In genomic region chr15:12794311-12794710, GRCm38 (mm10) we compare ENCODE assay signal across 27 mouse cellular contexts. TPM values are rescaled to one million over a fixed set of nuclear protein-coding genes. Genes with fewer than 3 reads are reported as not detected.
DNase-seq lines count a peak whose midpoint lies in the region; ATAC-seq and TF ChIP-seq lines count a peak whose summit lies in the region.
"Had no signal": no experiment of that assay in that cellular context is flagged by ENCODE, and none has a peak within 500 bp of the region (broad histone marks: within the 10 kb centered on the region; RNA-seq: fewer than 3 reads in every experiment).

No protein-coding gene starts in this region.

- no peaks in the 10 kb centered on the region for H3K36me3 ChIP-seq in midbrain, postnatal 0 days (ENCODE audit: insufficient read depth, low read length)
- no peaks in the 10 kb centered on the region for H3K36me3 ChIP-seq in midbrain, embryonic 16.5 days (ENCODE audit: control insufficient read depth, insufficient read depth, low read length)
- H3K36me3 ChIP-seq in embryonic facial prominence, embryonic 10.5 days (replicated peaks): no peaks in the 10 kb centered on the region
- H3K36me3 ChIP-seq: forebrain, embryonic 10.5 days; forebrain, embryonic 15.5 days; G1E; heart, embryonic 12.5 days; heart, embryonic 15.5 days had no signal

- no peak for DNase-seq in left cerebral cortex, adult 2 months (ENCODE audit: extremely low spot score in 1 of 2, low spot score in 2 of 2)
- no peak for DNase-seq in left cerebral cortex, adult 8-10 months (ENCODE audit: low spot score in 2 of 2)
- no peak for DNase-seq in midbrain, postnatal 0 days (ENCODE audit: low spot score)
- DNase-seq in embryonic facial prominence, embryonic 10.5 days (ENCODE audit: low spot score): no peak
- no peak for DNase-seq in urinary bladder, adult 2 months (ENCODE audit: low spot score)
- DNase-seq in spleen, postnatal 36 days (ENCODE audit: low spot score in 2 of 2): no peak
- DNase-seq: adrenal gland, adult 2 months; adrenal gland, postnatal 14 days; B cell, adult 2 months; cerebellum, adult 11 months; cerebellum, adult 2 months; cerebellum, postnatal 10 days; cerebellum, postnatal 36 days; embryo, embryonic 11 days; gastrocnemius, postnatal 25 days; heart, adult 18-20 months; heart, postnatal 10 days; heart, postnatal 36 days had no signal

- H3K4me3 ChIP-seq in left cerebral cortex, adult 2 months: no peak overlapping the region
- H3K4me3 ChIP-seq in midbrain, postnatal 0 days (ENCODE audit: low read depth, low read length): no peak overlapping the region
- H3K4me3 ChIP-seq in midbrain, embryonic 16.5 days (ENCODE audit: low read depth, low read length): no peak overlapping the region
- H3K4me3 ChIP-seq in embryonic facial prominence, embryonic 10.5 days: no peak overlapping the region
- H3K4me3 ChIP-seq: forebrain, embryonic 10.5 days; forebrain, embryonic 15.5 days; heart, embryonic 12.5 days; heart, embryonic 15.5 days had no signal

- H3K27ac ChIP-seq in left cerebral cortex, adult 2 months: 0 out of 2 replicates have a peak overlapping the region, but pooled peaks have one; percentile 18
- H3K27ac ChIP-seq in midbrain, postnatal 0 days (ENCODE audit: low read depth, low read length): 0 out of 2 replicates have a peak overlapping the region, but pooled peaks have one; percentile 26
- H3K27ac ChIP-seq in midbrain, embryonic 16.5 days (ENCODE audit: low read length): no peak overlapping the region
- H3K27ac ChIP-seq in embryonic facial prominence, embryonic 10.5 days (replicated peaks): 0 out of 2 replicates have a peak overlapping the region, but pooled peaks have one; percentile 24
- H3K27ac ChIP-seq: forebrain, embryonic 15.5 days; heart, embryonic 15.5 days; hindbrain, embryonic 14.5 days; hindbrain, postnatal 0 days had no signal

- ATAC-seq in midbrain, postnatal 0 days (ENCODE audit: low FRiP score): no peak
- no peak for ATAC-seq in midbrain, embryonic 16.5 days

- TF ChIP-seq CTCF in left cerebral cortex, adult 2 months (IDR thresholded peaks at IDR 0.05): no peak
- no peak for TF ChIP-seq CTCF in midbrain, postnatal 0 days (IDR thresholded peaks at IDR 0.05)

- H3K27me3 ChIP-seq in midbrain, postnatal 0 days (ENCODE audit: insufficient read depth, low read length): no peaks in the 10 kb centered on the region
- H3K27me3 ChIP-seq in midbrain, embryonic 16.5 days (ENCODE audit: control insufficient read depth, insufficient read depth, low read depth, low read length): no peaks in the 10 kb centered on the region
- 0 out of 2 replicates have a peak, but pooled peaks cover 3% of the 10 kb centered on the region for H3K27me3 ChIP-seq in embryonic facial prominence, embryonic 10.5 days (replicated peaks; ENCODE audit: low read depth, poor library complexity, severe bottlenecking)
- H3K27me3 ChIP-seq: CH12.LX; forebrain, embryonic 15.5 days; heart, embryonic 12.5 days; heart, embryonic 15.5 days had no signal

- no peak overlapping the region for H3K4me2 ChIP-seq in midbrain, postnatal 0 days (ENCODE audit: low read depth, low read length, poor library complexity, severe bottlenecking)
- no peak overlapping the region for H3K4me2 ChIP-seq in midbrain, embryonic 16.5 days (ENCODE audit: low read length)
- H3K4me2 ChIP-seq: forebrain, embryonic 15.5 days; heart, embryonic 12.5 days; heart, embryonic 15.5 days; hindbrain, embryonic 14.5 days had no signal

- intact Hi-C loops in left cerebral cortex, adult 2 months (cut with DNase I): loop anchor here (2.0 to 10.0 kb wide), 4 partner anchors 54 to 580 kb away; no protein-coding TSS in a partner anchor

- no peak overlapping the region for H3K9ac ChIP-seq in midbrain, postnatal 0 days (replicated peaks; ENCODE audit: low read length, poor library complexity, severe bottlenecking)
- H3K9ac ChIP-seq in midbrain, embryonic 16.5 days (ENCODE audit: low read depth, low read length): no peak overlapping the region
- H3K9ac ChIP-seq: forebrain, embryonic 15.5 days; heart, embryonic 12.5 days; heart, embryonic 15.5 days; hindbrain, embryonic 14.5 days had no signal

- no peaks in the 10 kb centered on the region for H3K9me3 ChIP-seq in midbrain, postnatal 0 days (ENCODE audit: low read length)
- no peaks in the 10 kb centered on the region for H3K9me3 ChIP-seq in midbrain, embryonic 16.5 days (replicated peaks; ENCODE audit: control insufficient read depth, low read length, poor library complexity, severe bottlenecking)
- no peaks in the 10 kb centered on the region for H3K9me3 ChIP-seq in embryonic facial prominence, embryonic 10.5 days
- H3K9me3 ChIP-seq: forebrain, embryonic 10.5 days; forebrain, embryonic 15.5 days; G1E; heart, embryonic 12.5 days; heart, embryonic 15.5 days had no signal

- H3K4me1 ChIP-seq in midbrain, postnatal 0 days (ENCODE audit: insufficient read depth, low read length): 0 out of 2 replicates have a peak, but pooled peaks cover 4% of the 10 kb centered on the region
- H3K4me1 ChIP-seq in midbrain, embryonic 16.5 days (ENCODE audit: control insufficient read depth, insufficient read depth, low read length): peaks cover 3% of the 10 kb centered on the region; the same call in 1 of the 2 replicates
- peaks cover 4% of the 10 kb centered on the region for H3K4me1 ChIP-seq in embryonic facial prominence, embryonic 10.5 days
- H3K4me1 ChIP-seq: forebrain, embryonic 15.5 days had no signal

- 45% methylated on average over 6 of the region's 6 CpGs for WGBS in midbrain, postnatal 0 days
- WGBS in midbrain, embryonic 16.5 days: 36% methylated on average over 6 of the region's 6 CpGs
- 47% methylated on average over 6 of the region's 6 CpGs for WGBS in embryonic facial prominence, embryonic 10.5 days

RNA-seq across cellular contexts. Expression of gene 6030458C11Rik, which starts 30.1 kb away (rescaled TPM):
- 10 to 100 TPM; 26.4 to 26.9 TPM for total RNA-seq in left cerebral cortex, adult 2 months (2021)
- total RNA-seq in left cerebral cortex, adult 8-10 months (2022): 10 to 100 TPM; 24.2 to 26.9 (median 25.4) TPM
- 21.3 and 21.9 TPM in 2 replicates for total RNA-seq in midbrain, postnatal 0 days (2014; rRNA removed)
- polyA plus RNA-seq in midbrain, postnatal 0 days (2015; fragmentation: Nextera tagmentation; extraction: Ambion mirVana): 21.8 and 22.1 TPM in 2 replicates
- polyA plus RNA-seq in midbrain, embryonic 16.5 days (2015; fragmentation: Nextera tagmentation; extraction: Ambion mirVana): 31.3 and 33.8 TPM in 2 replicates
- 49.5 and 50.5 TPM in 2 replicates for polyA plus RNA-seq in embryonic facial prominence, embryonic 10.5 days (2016; fragmentation: Nextera tagmentation; extraction: Ambion mirVana)
- 19.7 and 21.5 TPM in 2 replicates for polyA plus RNA-seq in urinary bladder, adult 2 months (2012; rRNA removed)

RNA-seq across cellular contexts. Expression of gene Drosha, which starts 30.3 kb away (rescaled TPM):
- 10 to 100 TPM; 90.7 to 91.1 TPM for total RNA-seq in left cerebral cortex, adult 2 months (2021)
- total RNA-seq in left cerebral cortex, adult 8-10 months (2022): 10 to 100 TPM; 84.5 to 88.7 (median 86.3) TPM
- 41.5 and 45.4 TPM in 2 replicates for total RNA-seq in midbrain, postnatal 0 days (2014; rRNA removed)
- polyA plus RNA-seq in midbrain, postnatal 0 days (2015; fragmentation: Nextera tagmentation; extraction: Ambion mirVana): 41.2 and 44.8 TPM in 2 replicates
- polyA plus RNA-seq in midbrain, embryonic 16.5 days (2015; fragmentation: Nextera tagmentation; extraction: Ambion mirVana): 55.7 and 59.7 TPM in 2 replicates
- 82.0 and 86.2 TPM in 2 replicates for polyA plus RNA-seq in embryonic facial prominence, embryonic 10.5 days (2016; fragmentation: Nextera tagmentation; extraction: Ambion mirVana)
- 11.1 and 20.9 TPM in 2 replicates for polyA plus RNA-seq in urinary bladder, adult 2 months (2012; rRNA removed)

RNA-seq across cellular contexts. Expression of gene Pdzd2, which starts 54.6 kb away (rescaled TPM):
- total RNA-seq in left cerebral cortex, adult 2 months (2021): 10 to 100 TPM; 86.1 to 93.1 TPM
- total RNA-seq in left cerebral cortex, adult 8-10 months (2022): 10 to 100 TPM; 67.0 to 85.4 (median 77.8) TPM
- 29.8 and 34.5 TPM in 2 replicates for total RNA-seq in midbrain, postnatal 0 days (2014; rRNA removed)
- polyA plus RNA-seq in midbrain, postnatal 0 days (2015; fragmentation: Nextera tagmentation; extraction: Ambion mirVana): 12.4 and 15.8 TPM in 2 replicates
- polyA plus RNA-seq in midbrain, embryonic 16.5 days (2015; fragmentation: Nextera tagmentation; extraction: Ambion mirVana): 14.5 and 15.0 TPM in 2 replicates
- 2.6 and 3.6 TPM in 2 replicates for polyA plus RNA-seq in embryonic facial prominence, embryonic 10.5 days (2016; fragmentation: Nextera tagmentation; extraction: Ambion mirVana)
- 20.0 and 29.4 TPM in 2 replicates for polyA plus RNA-seq in urinary bladder, adult 2 months (2012; rRNA removed)
